Comparison of ENCODE assay signal across 17 mouse cellular contexts in genomic region chr1:91453932-91454331, GRCm38 (mm10). TPM values are rescaled to one million over a fixed set of nuclear protein-coding genes. Genes with fewer than 3 reads are reported as not detected.
A peak's percentile ranks its signal among the peaks of the same experiment; 100 is the strongest.
DNase-seq lines count a peak whose midpoint lies in the region; ATAC-seq lines count a peak whose summit lies in the region.
"Had no signal": no experiment of that assay in that cellular context is flagged by ENCODE, and none has a peak within 500 bp of the region (broad histone marks: within the 10 kb centered on the region; RNA-seq: fewer than 3 reads in every experiment).

No protein-coding gene starts in this region.

- ATAC-seq in midbrain, embryonic 16.5 days, result no peak
- ATAC-seq in megakaryocyte, adult 5-6 weeks (ENCODE audit: poor library complexity, severe bottlenecking), result no peak
- ATAC-seq: activated CD4-positive, CD25-positive, alpha-beta regulatory T cell, adult 4 months; forebrain, embryonic 13.5 days; inflammation-experienced regulatory T-cells, adult 6 months had no signal

- no peak overlapping the region for H3K4me2 ChIP-seq in midbrain, embryonic 16.5 days (ENCODE audit: low read length)
- H3K4me2 ChIP-seq: embryonic facial prominence, embryonic 13.5 days; forebrain, embryonic 13.5 days had no signal

- no peaks in the 10 kb centered on the region for H3K9me3 ChIP-seq in midbrain, embryonic 16.5 days (replicated peaks; ENCODE audit: control insufficient read depth, low read length, poor library complexity, severe bottlenecking)
- H3K9me3 ChIP-seq: embryonic facial prominence, embryonic 13.5 days; forebrain, embryonic 13.5 days had no signal

- peaks cover 2% of the 10 kb centered on the region; the same call in 1 of the 2 replicates for H3K36me3 ChIP-seq in midbrain, embryonic 16.5 days (ENCODE audit: control insufficient read depth, insufficient read depth, low read length)

- H3K27me3 ChIP-seq in midbrain, embryonic 16.5 days (ENCODE audit: control insufficient read depth, insufficient read depth, low read depth, low read length), result no peaks in the 10 kb centered on the region

- no peak overlapping the region for H3K4me3 ChIP-seq in midbrain, embryonic 16.5 days (ENCODE audit: low read depth, low read length)
- H3K4me3 ChIP-seq: embryonic facial prominence, embryonic 13.5 days; forebrain, embryonic 13.5 days; heart, adult 2 months had no signal

- H3K9ac ChIP-seq in midbrain, embryonic 16.5 days (ENCODE audit: low read depth, low read length), result no peak overlapping the region
- H3K9ac ChIP-seq: embryonic facial prominence, embryonic 13.5 days; forebrain, embryonic 13.5 days had no signal

- H3K27ac ChIP-seq in midbrain, embryonic 16.5 days (ENCODE audit: low read length), result no peak overlapping the region
- H3K27ac ChIP-seq: embryonic facial prominence, embryonic 13.5 days; forebrain, embryonic 13.5 days; heart, adult 2 months had no signal

- H3K4me1 ChIP-seq in midbrain, embryonic 16.5 days (ENCODE audit: control insufficient read depth, insufficient read depth, low read length), result peaks cover 17% of the 10 kb centered on the region

- DNase-seq in heart, postnatal 4 days, result peak; percentile 10
- DNase-seq in heart, adult 11 months, result no peak
- DNase-seq in spleen, postnatal 10 days (ENCODE audit: low spot score in 2 of 2), result peak; percentile 40 to 54
- no peak for DNase-seq in spleen, adult 18-20 months
- DNase-seq in lung, postnatal 10 days, result peak; percentile 18
- no peak for DNase-seq in right cerebral cortex, adult 2 months (ENCODE audit: low spot score in 2 of 2)
- DNase-seq: B cell, adult 2 months; cerebellum, postnatal 10 days; right cerebral cortex, postnatal 4 days; thymus, adult 18-20 months had no signal

- 88% methylated on average over 9 of the region's 9 CpGs for WGBS in midbrain, embryonic 16.5 days

RNA-seq across cellular contexts. Expression of gene Per2, which starts 5.2 kb away (rescaled TPM):
- total RNA-seq in heart, postnatal 4 days (2021), result 10 to 100 TPM in 1 of 2 experiments, 1 to 10 TPM in 1; 8.5 to 11.2 TPM
- polyA plus RNA-seq in midbrain, embryonic 16.5 days (2015; fragmentation: Nextera tagmentation; extraction: Ambion mirVana), result 4.5 and 5.1 TPM in 2 replicates
- total RNA-seq in megakaryocyte, adult 5-6 weeks (2015), result 1.9 and 3.0 TPM in 2 replicates
- 1.9 and 2.0 TPM in 2 replicates for total RNA-seq in megakaryocyte, adult 5-6 weeks (2017)

RNA-seq across cellular contexts. Expression of gene Hes6, which starts 40.1 kb away (rescaled TPM):
- total RNA-seq in heart, postnatal 4 days (2021), result 10 to 100 TPM; 29.6 to 30.6 TPM
- polyA plus RNA-seq in midbrain, embryonic 16.5 days (2015; fragmentation: Nextera tagmentation; extraction: Ambion mirVana), result 153 and 173 TPM in 2 replicates
- 31.4 and 37.5 TPM in 2 replicates for total RNA-seq in megakaryocyte, adult 5-6 weeks (2015)
- total RNA-seq in megakaryocyte, adult 5-6 weeks (2017), result 29.1 and 30.8 TPM in 2 replicates

RNA-seq across cellular contexts. Expression of gene Traf3ip1, which starts 40.5 kb away (rescaled TPM):
- 1 to 10 TPM; 4.3 to 4.6 TPM for total RNA-seq in heart, postnatal 4 days (2021)
- 10.8 and 10.9 TPM in 2 replicates for polyA plus RNA-seq in midbrain, embryonic 16.5 days (2015; fragmentation: Nextera tagmentation; extraction: Ambion mirVana)
- 1.8 and 2.5 TPM in 2 replicates for total RNA-seq in megakaryocyte, adult 5-6 weeks (2015)
- 2.4 and 2.9 TPM in 2 replicates for total RNA-seq in megakaryocyte, adult 5-6 weeks (2017)

RNA-seq across cellular contexts. Expression of gene Ilkap, which starts 55.3 kb away (rescaled TPM):
- total RNA-seq in heart, postnatal 4 days (2021), result 10 to 100 TPM; 58.2 to 59.1 TPM
- polyA plus RNA-seq in midbrain, embryonic 16.5 days (2015; fragmentation: Nextera tagmentation; extraction: Ambion mirVana), result 141 and 143 TPM in 2 replicates
- total RNA-seq in megakaryocyte, adult 5-6 weeks (2015), result 67.5 and 71.0 TPM in 2 replicates
- total RNA-seq in megakaryocyte, adult 5-6 weeks (2017), result 90.9 and 102 TPM in 2 replicates

Comparison
In these comparisons a context has a peak if more than half of its experiments do, and no peak if none do; other contexts are left out.
1. DNase-seq: peak in heart, postnatal 4 days (single experiment), spleen, postnatal 10 days (2 of 2) and lung, postnatal 10 days (single experiment); none in heart, adult 11 months (single experiment), spleen, adult 18-20 months (0 of 2) and right cerebral cortex, adult 2 months (0 of 2).